Mouse (Mus musculus) forebrain, embryonic 16.5 days (tissue): ENCODE measurements around the gene Sorbs1. TPM values are rescaled to one million over a fixed set of nuclear protein-coding genes. Genes with fewer than 3 reads are reported as not detected.

Experiments used
- ATAC-seq: fragments of 200-750 bp; cut with Nextera tagmentation; 2 replicates; pipeline ENCODE4 v1.8.0; 2017; ENCODE audit warnings: mild to moderate bottlenecking, moderate library complexity
- H3K27ac ChIP-seq: fragments of 300-500 bp; sonication (generic); 2 replicates; pipeline ENCODE4 v1.5.1; 2014; ENCODE audit warnings: low read length, control low read depth
- H3K27me3 ChIP-seq: fragments of 300-500 bp; sonication (generic); replicated peaks from 2 replicates; pipeline ENCODE4 v1.6.1; 2014; ENCODE audit warnings: low read length; ENCODE audit not compliant: control insufficient read depth, insufficient read depth
- H3K36me3 ChIP-seq: fragments of 300-500 bp; sonication (generic); 2 replicates; pipeline ENCODE4 v1.6.1; 2014; ENCODE audit not compliant: control insufficient read depth, insufficient read depth
- H3K4me1 ChIP-seq: fragments of 300-500 bp; sonication (generic); replicated peaks from 2 replicates; pipeline ENCODE4 v1.6.1; 2014; ENCODE audit warnings: low read length; ENCODE audit not compliant: control insufficient read depth, insufficient read depth
- H3K4me2 ChIP-seq: fragments of 300-500 bp; sonication (generic); 2 replicates; pipeline ENCODE4 v1.6.1; 2014; ENCODE audit warnings: mild to moderate bottlenecking, low read length, control low read depth
- H3K4me3 ChIP-seq: fragments of 300-500 bp; sonication (generic); replicated peaks from 2 replicates; pipeline ENCODE4 v1.5.1; 2014; ENCODE audit warnings: mild to moderate bottlenecking, low read length, control low read depth
- H3K9ac ChIP-seq: fragments of 300-500 bp; sonication (generic); replicated peaks from 2 replicates; pipeline ENCODE4 v1.6.1; 2014; ENCODE audit warnings: low read depth, low read length, control low read depth
- H3K9me3 ChIP-seq: fragments of 300-500 bp; sonication (generic); 2 replicates; pipeline ENCODE4 v1.6.1; 2016; ENCODE audit warnings: low read length; ENCODE audit not compliant: control insufficient read depth
- WGBS: fragments of 180-500 bp; shearing (Covaris S2); extraction: QIAGEN DNeasy Blood & Tissue Kit; methylation state at CpG from one replicate; pipeline ENCODE4 v1.1.7; 2014; 5-methylcytosine and 5-hydroxymethylcytosine counted together
- polyA plus RNA-seq: library from polyadenylated mRNA; unstranded; fragments of >200 nt; fragmentation: Nextera tagmentation; extraction: Ambion mirVana; gene quantifications from 2 replicates; pipeline ENCODE4 v1.2.1, GENCODE M21; 2015

Gene Sorbs1
- polyA plus RNA-seq, 1 experiment from 2014 or later, result 128 TPM

- 88% methylated on average over 15 of the region's 15 CpGs for WGBS
- Histone ChIP-seq H3K4me3 (no peak overlapping the region), H3K27me3 (no peaks in the 10 kb centered on the region), H3K27ac (no peak overlapping the region), H3K4me2 (no peak overlapping the region), H3K36me3 (peaks cover 2% of the 10 kb centered on the region), H3K9ac (no peak overlapping the region), H3K9me3 (no peaks in the 10 kb centered on the region), H3K4me1 (peaks cover 7% of the 10 kb centered on the region; the same call in 1 of the 2 replicates)
- ATAC-seq, result no peak
These were observed 156.8 kb downstream of the Sorbs1 start for GRCm38 (mm10) chr19:40356536-40357522.

DNA sequence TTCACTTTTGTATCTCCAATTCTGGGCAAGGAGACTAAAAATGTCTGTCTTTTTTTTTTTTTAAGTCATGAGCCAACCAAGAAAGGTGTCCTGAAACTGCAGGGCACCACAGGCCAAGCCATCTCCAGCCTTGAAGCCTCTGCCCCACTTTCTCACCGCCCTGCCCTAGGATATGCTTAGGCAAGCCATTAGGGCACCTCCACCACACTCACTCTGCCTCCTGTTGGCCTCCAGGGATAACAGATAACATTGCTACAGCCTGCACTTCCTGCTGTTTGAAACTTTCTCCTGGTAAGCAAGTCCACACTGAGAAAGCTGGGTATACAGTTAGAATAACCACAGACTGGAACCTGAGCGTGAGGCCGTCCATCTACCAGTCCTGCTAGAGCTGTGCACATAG, 158.5 kb downstream of the Sorbs1 start:
- Histone ChIP-seq H3K27me3 (no peaks in the 10 kb centered on the region), H3K4me1 (peaks cover 8% of the 10 kb centered on the region), H3K36me3 (peaks cover 8% of the 10 kb centered on the region), H3K9me3 (no peaks in the 10 kb centered on the region), H3K9ac (no peak overlapping the region), H3K4me2 (no peak overlapping the region), H3K27ac (no peak overlapping the region), H3K4me3 (no peak overlapping the region)
- WGBS, result 98% methylated on average over 3 of the region's 3 CpGs
- ATAC-seq, result no peak

DNA sequence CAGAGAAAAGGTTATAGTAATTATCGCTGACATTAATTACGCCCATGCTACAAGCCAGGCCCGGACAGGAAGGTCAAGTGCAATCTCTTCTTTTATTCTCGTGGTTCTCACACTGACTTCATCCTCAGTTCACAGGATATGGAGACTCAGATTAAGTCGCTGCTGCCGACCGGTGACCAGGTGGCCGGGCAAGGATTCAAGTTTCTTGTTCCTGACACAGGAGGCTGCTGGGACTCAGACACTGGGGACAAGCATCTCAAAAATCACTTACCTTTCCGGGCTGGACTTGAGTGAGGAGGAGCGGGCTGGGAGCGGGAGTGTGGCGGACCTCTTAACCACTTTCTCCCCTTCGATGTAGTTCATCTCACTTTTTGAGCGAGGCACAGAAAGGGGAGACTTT, 161.6 kb downstream of the Sorbs1 start:
- no peak overlapping the region for H3K27ac ChIP-seq
- no peak overlapping the region for H3K9ac ChIP-seq
- no peaks in the 10 kb centered on the region for H3K9me3 ChIP-seq
- peaks cover 8% of the 10 kb centered on the region for H3K36me3 ChIP-seq
- H3K4me1 ChIP-seq, result peaks cover 25% of the 10 kb centered on the region
- no peak overlapping the region for H3K4me3 ChIP-seq
- H3K27me3 ChIP-seq, result no peaks in the 10 kb centered on the region
- 76% methylated on average over 14 of the region's 14 CpGs for WGBS
- ATAC-seq, result no peak
- H3K4me2 ChIP-seq, result no peak overlapping the region

GRCm38 (mm10) chr19:40350835-40351234, 162.7 kb downstream of the Sorbs1 start:
- 84% methylated on average over 4 of the region's 4 CpGs for WGBS
- Histone ChIP-seq H3K27ac (no peak overlapping the region; the same call in 1 of the 2 replicates), H3K27me3 (no peaks in the 10 kb centered on the region)

GRCm38 (mm10) chr19:40349713-40350671, 163.6 kb downstream of the Sorbs1 start:
- H3K9me3 ChIP-seq, result no peaks in the 10 kb centered on the region
- no peak overlapping the region for H3K4me3 ChIP-seq
- peaks cover 32% of the 10 kb centered on the region for H3K4me1 ChIP-seq
- H3K4me2 ChIP-seq, result peak overlapping the region; percentile 10
- ATAC-seq, result peak; percentile 57
- 5% methylated on average over 16 of the region's 16 CpGs for WGBS
- H3K36me3 ChIP-seq, result peaks cover 8% of the 10 kb centered on the region
- no peaks in the 10 kb centered on the region for H3K27me3 ChIP-seq
- peak overlapping the region; percentile 60 for H3K27ac ChIP-seq
- H3K9ac ChIP-seq, result peak overlapping the region; percentile 33; the same call in 1 of the 2 replicates

More at GRCm38 (mm10) chr19:40350835-40351234, 162.7 kb downstream of the Sorbs1 start:
- Histone ChIP-seq H3K4me2 (no peak overlapping the region), H3K4me1 (peaks cover 32% of the 10 kb centered on the region), H3K4me3 (no peak overlapping the region), H3K9me3 (no peaks in the 10 kb centered on the region), H3K36me3 (peaks cover 8% of the 10 kb centered on the region), H3K9ac (no peak overlapping the region)
- ATAC-seq, result no peak

- Histone ChIP-seq H3K4me1 (peaks cover 32% of the 10 kb centered on the region), H3K4me2 (no peak overlapping the region), H3K9me3 (no peaks in the 10 kb centered on the region), H3K36me3 (peaks cover 8% of the 10 kb centered on the region), H3K4me3 (no peak overlapping the region), H3K9ac (no peak overlapping the region), H3K27me3 (no peaks in the 10 kb centered on the region), H3K27ac (peak overlapping the region; percentile 84)
- WGBS, result 50% methylated on average over 3 of the region's 3 CpGs
- no peak for ATAC-seq
These were observed 164.3 kb downstream of the Sorbs1 start for GRCm38 (mm10) chr19:40349281-40349680.

DNA sequence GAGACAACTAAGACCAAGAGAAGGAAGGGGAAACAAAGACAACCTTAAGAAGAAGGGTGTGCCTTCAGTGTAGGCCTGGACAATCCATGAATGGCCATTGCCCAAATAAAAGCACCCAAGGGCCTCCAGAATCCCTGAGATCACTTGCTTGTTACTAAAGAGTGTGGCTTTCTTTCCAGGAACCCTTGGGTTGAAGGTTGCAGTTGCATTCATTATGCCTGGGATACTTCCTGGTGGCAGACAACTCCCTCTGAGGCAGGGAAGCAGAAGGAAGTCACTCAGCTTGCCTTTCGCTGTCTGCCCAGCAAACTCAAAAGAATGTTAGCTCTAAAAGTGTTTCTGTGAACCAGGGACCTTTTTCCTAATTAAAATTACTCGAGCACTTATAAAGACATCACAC, 164.9 kb downstream of the Sorbs1 start:
- no peak for ATAC-seq
- H3K27ac ChIP-seq, result peak overlapping the region; percentile 84
- H3K27me3 ChIP-seq, result no peaks in the 10 kb centered on the region
- no peak overlapping the region for H3K4me3 ChIP-seq
- H3K9ac ChIP-seq, result no peak overlapping the region
- peaks cover 32% of the 10 kb centered on the region for H3K4me1 ChIP-seq
- 21% methylated on average over 2 of the region's 2 CpGs for WGBS
- no peaks in the 10 kb centered on the region for H3K9me3 ChIP-seq
- no peak overlapping the region for H3K4me2 ChIP-seq
- peaks cover 8% of the 10 kb centered on the region for H3K36me3 ChIP-seq

DNA sequence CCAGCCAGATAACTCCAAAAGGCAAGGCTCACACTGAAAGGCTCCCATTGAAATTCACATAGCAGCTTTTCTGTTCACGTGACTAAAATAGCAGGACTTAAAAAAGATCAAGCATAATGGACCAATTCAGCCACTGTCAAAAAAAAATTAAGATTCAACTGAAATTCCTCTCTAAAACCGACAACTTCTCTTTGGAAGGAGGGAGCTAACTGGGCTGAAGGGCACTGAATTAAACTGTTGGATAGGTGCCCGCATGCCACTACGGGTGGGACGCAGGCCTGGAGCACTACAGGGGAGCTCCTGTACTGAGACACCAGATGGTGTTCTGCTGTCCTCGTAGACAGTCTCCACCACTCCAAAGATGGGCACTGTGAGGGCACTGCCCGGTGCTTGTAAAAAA, 165.4 kb downstream of the Sorbs1 start:
- 6% methylated on average over 7 of the region's 7 CpGs for WGBS
- peak; percentile 81 for ATAC-seq
- H3K4me1 ChIP-seq, result peaks cover 32% of the 10 kb centered on the region
- H3K4me2 ChIP-seq, result no peak overlapping the region
- H3K4me3 ChIP-seq, result no peak overlapping the region
- no peaks in the 10 kb centered on the region for H3K9me3 ChIP-seq
- H3K27me3 ChIP-seq, result no peaks in the 10 kb centered on the region
- H3K27ac ChIP-seq, result peak overlapping the region; percentile 84
- H3K36me3 ChIP-seq, result peaks cover 8% of the 10 kb centered on the region
- no peak overlapping the region for H3K9ac ChIP-seq

GRCm38 (mm10) chr19:40346908-40347307, 166.7 kb downstream of the Sorbs1 start:
- 53% methylated on average over 3 of the region's 3 CpGs for WGBS
- no peak overlapping the region for H3K27ac ChIP-seq

More at GRCm38 (mm10) chr19:40346908-40347307, 166.7 kb downstream of the Sorbs1 start:
- no peaks in the 10 kb centered on the region for H3K9me3 ChIP-seq
- peaks cover 32% of the 10 kb centered on the region for H3K4me1 ChIP-seq
- H3K27me3 ChIP-seq, result no peaks in the 10 kb centered on the region
- no peak for ATAC-seq
- H3K4me2 ChIP-seq, result no peak overlapping the region
- H3K36me3 ChIP-seq, result peaks cover 6% of the 10 kb centered on the region
- H3K9ac ChIP-seq, result no peak overlapping the region
- H3K4me3 ChIP-seq, result no peak overlapping the region
